Mouse (Mus musculus) Muller cell, postnatal 12 days (primary cell): ENCODE measurements around the gene F11r.
"Not testable (repeated sequence)": the region's sequence is repeated elsewhere in the genome, so short reads cannot be mapped to it uniquely, and the experiment has no call there.

ENCODE experiments used
- DNase-seq: peaks from one replicate; pipeline ENCODE4 v3.0.0-alpha.2; 2015; ENCODE audit errors: inconsistent ontology term

The F11r gene

DNA sequence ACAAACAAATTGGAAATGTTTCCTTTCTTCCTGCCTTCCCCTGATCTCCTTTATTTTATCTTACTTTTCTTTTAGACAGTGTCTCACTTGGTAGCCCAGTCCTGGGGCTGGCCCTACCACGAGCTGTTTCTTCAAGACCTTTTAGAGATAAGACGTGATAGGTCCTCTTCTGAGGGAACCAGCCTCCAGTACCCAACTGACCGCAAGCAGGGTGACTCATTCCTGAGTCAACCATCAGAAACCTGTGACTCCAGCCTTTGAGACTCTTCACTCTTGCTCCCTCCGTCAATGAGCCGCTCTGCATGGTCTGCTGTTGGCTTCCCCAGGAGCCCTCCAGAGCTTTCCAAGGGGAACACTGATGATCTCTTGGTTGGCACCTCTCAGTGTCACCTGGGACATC is 33.6 kb downstream of the F11r start:
- peak; percentile 30 for DNase-seq

DNA sequence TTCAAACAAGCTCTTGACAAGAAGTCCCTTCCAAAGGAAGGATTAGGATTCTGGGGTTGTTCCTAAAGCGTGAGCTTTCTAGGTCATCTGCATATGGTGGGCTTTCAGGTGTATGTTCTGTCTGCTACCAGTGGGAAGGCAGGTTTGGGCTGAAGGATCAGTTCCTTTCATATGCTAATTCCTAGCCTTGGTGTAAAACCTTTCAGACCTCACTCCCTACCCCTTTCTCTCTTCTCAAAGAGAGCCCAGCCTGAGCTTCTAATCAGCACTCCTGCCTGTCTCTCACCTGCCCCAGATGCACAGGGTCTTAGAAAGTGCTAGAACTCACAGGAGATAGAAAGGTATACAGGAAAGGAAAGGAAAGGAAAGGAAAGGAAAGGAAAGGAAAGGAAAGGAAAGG is 34.1 kb downstream of the F11r start:
- no peak for DNase-seq

DNA sequence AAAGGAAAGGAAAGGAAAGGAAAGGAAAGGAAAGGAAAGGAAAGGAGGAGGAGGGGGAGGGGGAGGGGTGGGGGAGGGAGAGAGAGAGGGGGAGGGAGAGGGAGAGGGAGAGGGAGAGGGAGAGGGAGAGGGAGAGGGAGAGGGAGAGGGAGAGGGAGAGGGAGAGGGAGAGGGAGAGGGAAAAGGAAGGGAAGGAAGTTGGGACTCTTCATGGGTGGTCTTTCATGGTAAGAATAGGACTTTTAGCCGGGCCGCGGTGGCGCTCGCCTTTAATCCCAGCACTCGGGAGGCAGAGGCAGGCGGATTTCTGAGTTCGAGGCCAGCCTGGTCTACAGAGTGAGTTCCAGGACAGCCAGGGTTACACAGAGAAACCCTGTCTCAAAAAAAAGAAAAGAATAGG is 34.6 kb downstream of the F11r start:
- DNase-seq: not testable (repeated sequence)

DNA sequence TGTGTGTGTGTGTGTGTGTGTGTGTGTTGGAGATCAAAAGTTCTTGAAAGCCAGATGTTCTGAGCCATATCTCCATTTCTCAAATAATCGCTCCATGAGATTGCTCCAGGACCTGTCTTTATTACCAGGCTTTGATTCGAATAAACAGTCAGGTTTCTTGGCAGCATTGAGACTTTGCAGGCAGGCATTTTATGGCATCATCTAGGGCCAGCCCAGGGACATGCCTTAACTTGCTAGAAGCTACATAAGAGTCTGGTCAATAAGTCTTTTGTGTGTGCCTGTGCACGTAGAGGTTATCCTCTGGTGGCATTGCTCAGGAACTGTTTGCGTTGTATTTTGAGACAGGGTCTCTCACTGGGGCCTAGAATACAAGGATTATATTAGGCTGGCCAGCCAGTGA is 36.2 kb downstream of the F11r start:
- no peak for DNase-seq

DNA sequence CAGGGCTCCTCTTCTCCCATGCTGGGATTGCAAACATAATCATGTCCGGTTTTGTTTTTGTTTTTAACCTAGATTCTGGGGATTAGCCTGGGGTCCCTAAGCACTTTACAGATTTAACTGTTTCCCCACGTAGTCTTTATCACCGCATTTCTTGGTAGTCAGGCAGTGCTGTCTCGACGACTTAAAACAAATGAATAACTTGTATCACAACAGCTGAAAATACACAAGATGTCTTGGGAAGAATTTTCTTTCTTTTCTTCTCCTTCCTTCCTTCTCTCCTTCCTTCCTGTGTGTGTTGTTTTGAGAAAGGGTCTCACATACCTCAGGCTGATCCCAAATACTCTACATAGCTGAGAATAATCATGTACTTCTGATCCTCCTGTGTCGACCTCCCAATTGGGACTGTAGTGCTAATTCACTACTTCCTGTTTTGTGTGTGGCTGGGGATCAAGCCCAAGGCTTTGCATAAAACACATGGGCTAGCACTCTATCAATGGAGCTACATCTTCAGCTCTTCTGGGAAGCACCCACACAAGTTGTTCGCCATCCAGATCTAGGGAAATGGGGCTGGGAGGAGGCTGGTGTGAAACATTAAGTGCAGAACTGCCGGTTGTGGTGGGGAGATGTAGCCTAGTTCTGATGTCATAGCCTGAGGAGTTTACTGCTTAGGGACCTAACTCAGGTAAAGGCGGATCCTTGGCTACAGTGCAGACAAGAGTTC is 36.7 kb downstream of the F11r start:
- DNase-seq: no peak

DNA sequence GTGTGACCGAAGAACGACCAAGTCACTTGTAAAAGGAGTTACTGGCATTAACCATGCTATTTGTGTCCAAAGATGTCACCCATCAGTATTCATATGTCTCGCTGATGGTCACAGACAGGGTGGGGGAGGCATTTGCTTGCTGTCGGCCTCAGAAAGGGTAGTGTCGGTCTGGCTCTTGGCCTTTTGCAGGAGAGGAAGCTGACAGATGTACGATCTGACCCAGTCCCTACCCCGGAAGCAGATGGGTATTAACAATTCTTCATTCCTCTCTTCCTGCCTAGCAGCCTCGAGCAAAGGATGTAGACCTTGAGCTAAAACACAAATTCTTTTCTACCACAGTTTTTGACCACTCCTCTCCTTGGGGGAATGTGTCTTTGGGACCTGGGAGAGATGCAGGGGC is 39.8 kb downstream of the F11r start:
- no peak for DNase-seq

DNA sequence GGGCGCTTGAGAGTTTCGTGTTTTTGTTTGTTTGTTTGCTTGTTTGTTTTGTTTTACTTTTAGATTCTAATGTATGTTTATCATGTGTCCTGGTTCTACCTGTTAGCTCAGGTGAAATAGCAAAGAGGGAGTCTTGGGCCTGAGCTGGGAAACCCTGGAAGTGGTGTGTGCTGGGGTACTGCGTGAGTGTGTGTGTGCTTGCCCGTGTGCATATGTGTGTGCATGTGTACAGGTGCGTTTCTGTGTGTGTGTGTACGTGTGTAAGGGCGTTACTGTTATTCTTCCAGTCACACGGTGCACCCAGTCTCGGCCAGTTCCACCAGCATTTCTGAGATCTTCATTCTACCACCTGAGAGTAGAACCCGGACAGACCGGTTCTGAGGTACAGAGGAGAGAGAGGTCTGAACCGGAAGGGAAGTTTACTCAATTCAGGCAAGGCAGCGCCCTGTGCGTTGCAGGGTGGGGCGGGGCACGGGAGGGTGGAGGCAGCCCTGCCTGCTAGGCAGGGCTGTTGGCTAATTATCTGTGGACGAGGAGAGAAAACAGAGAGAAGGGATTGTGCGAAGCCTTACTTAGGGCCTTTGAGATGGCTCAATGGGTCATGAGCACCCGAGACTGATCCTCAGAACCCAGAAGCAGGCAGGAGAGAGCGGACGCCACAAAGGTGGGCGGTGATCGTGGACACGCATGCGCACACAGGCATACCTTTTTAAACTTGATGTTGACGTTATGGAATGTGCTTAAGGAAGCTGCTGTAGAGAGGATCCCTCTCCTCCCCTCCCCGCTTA is 40.6 kb downstream of the F11r start:
- DNase-seq: no peak

DNA sequence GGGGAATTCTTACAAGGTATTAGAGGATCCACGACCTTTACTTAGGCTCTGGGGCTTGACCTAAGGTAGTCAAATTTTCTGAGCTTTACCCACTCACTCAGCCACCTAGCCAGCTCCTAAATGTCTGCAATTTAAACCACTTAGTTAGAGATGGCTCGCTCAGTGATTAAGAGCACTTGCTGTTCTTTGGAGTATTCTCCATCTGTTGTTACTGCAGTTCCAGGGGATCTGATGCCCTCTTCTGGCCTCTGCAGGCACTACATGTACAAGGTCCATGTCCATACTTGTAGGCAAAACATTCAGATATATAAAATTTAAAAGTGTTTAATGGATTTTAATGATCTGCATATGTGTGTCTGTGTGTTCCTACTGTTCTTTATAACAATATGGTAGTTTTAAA is 41.6 kb downstream of the F11r start:
- DNase-seq: peak; percentile 36

DNA sequence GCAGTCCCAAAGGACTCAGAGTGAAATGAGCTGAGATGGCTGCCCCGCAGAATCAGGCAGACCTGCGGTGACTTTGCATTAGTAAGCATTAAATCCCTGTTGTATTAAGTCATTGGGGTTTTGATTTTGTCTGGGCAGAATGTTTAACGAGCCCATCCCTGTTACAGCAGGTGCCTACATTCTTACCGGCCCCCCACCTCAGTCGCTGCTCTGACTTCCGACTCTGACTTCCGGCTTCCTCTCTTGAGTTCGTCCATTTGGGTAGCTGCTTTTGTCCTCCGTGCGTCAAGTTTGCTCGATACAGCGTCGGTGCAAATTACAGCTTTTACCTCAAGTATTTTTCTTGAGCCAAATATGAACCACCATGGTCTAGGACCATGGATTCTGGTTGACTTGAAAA is 56.9 kb downstream of the F11r start:
- DNase-seq: no peak

DNA sequence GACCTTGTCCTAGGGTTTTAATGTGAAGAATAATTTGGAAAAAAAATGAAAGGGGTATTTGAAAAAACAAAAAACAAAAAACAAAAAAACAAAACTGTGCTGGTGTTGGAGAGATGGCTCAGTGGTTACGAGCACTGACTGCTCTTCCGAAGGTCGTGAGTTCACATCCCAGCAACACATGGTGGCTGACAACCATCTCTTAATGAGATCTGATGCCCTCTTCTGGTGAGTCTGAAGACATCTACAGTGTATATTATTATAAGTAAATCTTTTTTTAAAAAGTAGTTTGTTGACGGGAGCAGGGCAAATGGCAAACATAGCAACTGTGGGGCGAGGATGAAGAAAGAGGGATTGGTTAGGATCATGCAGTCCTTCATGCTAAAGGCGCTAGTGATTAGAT is 58.0 kb downstream of the F11r start:
- no peak for DNase-seq

DNA sequence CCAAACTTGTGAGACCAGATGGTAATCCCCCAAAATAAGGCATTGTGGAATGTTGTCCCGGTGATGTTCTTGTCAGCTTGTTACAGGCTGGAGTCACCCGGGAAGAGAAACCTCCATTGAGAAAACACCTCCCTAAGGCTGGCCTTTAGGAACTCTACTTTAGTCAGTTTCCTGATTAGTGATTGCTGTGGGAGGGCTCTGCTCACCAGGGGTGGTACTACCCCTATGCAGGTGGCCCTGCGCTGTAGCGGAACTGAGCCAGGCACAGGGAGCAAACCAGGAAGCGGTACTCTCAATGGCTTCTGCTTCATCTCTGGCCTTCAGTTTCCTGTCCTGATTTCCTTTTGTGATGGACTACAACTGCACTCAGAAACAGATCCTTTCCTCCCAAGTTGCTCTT is 62.5 kb downstream of the F11r start:
- no peak for DNase-seq

DNA sequence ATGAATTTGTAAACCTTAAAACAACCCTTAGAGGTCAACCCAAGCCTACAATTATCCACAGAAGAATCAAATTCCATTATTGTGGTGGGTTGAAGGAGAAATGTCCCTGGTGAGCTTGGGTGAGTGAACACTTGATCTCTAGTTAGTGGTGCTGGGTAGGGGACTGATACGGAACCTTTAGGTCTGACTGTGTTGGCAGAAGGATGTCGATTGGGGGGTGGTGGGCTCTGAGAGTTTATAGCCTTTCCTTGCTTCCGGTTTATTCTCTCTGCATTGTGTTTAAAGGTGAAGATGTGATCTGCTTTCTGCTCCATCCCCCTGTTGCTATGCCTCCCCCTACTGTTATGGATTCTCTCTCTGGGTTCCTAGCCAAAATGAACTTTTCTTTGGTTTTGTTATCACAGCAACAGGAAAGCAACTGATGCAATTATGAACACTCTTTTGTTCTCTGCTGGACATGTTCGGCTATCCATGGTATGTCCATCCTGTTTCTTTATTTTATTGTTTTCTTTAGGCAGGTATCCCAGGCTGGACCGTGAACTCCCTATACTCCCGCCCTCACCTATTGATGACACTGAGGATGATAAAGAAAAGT is 63.8 kb downstream of the F11r start:
- DNase-seq: no peak

DNA sequence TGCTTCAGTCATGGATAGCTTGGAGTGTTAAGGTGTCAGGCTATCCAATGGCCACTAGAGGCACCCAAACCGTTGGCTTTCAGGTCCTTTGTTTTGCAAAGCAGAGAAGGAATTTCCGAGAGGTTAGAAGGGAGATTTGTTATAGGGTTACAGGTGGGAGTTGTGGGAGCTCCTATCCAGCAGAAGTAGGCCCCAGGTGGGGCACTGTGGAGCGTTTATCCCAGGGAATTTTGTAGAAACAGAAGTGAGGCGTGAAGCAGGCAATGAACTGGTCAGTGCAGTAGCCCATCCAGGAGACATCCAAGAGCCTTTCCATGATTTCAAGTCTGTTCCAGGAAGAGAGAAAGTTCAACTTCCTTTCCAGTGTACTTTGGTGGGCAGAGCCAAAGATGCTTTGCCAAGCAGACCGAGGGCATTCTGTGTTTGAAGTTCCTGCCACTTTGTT is 64.3 kb downstream of the F11r start:
- DNase-seq: peak; percentile 77

DNA sequence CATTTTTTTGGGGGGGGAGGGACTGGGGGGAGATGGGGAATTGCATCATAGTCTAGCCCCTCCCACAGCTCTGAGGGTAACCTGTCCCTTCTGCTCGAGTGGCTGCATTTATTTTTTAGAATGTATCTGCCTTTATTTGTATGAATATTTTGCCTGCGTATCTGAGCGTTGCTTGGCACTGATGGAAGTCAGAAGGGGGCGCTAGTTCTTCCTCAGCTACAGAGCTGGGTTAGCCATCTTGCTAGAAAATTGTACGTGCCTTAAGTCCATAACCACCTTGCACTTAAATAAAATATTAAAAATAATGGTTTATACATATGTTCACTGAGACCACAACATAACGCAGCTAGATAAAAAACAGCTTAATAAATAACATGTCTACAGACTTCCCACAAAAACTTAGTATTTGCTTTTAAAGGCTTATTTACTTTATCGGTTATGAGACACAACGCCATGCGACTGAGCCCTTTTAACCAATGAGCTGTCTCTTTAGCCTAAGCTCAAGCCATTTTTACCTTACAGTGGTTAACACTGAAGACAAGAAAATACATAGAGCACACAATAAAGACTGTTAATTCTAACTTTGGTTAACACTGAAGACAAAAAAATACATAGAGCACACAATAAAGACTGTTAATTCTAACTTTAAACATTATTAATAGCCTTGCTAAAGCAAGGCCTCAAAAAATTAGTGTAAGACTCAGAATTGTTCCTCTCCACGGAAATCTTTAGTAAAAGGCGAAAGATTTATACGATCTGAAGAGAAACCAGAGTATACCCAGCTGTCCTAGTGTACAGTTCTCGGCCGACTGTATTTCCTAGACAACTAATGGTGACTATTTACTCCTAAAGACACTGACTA is 65.3 kb downstream of the F11r start:
- DNase-seq: peak; percentile 97

DNA sequence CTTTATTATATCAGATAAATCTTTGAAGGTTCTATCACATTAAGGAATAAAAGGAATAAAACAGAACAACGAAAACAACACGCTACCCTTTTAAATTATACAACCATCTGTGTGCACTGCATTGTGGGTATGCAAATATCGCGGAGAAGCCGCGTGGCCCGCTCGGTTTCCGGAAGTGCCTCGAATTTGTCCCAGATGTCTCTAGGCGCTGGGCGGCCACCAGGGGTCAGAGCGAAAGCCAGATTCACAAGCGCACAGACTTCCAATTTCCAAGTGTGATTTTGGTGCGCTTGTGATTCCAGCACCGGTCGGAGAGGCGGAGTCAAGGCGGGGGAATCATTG is 65.9 kb downstream of the F11r start, which contains the start of gene Alyref2:
Alyref2 (plus strand) TSS at position 229 of the 342 bp plus-strand sequence.
- DNase-seq: peak; percentile 97

DNA sequence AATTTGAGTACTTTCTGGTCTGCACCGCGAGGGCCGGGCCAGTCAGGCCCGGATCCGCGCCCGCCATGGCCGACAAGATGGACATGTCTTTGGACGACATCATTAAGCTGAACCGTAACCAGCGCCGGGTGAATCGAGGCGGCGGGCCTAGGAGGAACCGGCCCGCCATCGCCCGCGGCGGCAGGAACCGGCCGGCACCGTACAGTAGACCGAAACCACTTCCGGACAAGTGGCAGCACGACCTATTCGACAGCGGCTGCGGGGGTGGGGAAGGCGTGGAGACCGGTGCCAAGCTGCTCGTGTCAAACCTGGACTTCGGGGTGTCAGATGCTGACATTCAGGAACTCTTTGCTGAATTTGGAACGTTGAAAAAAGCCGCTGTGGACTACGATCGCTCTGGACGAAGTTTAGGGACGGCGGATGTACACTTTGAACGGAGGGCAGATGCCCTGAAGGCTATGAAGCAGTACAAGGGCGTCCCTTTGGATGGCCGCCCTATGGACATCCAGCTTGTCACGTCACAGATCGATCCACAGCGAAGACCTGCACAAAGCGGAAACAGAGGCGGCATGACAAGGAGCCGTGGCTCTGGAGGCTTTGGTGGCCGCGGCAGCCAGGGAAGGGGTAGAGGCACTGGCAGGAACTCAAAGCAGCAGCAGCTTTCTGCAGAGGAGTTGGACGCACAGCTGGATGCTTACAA is 66.4 kb downstream of the F11r start:
- DNase-seq: no peak

DNA sequence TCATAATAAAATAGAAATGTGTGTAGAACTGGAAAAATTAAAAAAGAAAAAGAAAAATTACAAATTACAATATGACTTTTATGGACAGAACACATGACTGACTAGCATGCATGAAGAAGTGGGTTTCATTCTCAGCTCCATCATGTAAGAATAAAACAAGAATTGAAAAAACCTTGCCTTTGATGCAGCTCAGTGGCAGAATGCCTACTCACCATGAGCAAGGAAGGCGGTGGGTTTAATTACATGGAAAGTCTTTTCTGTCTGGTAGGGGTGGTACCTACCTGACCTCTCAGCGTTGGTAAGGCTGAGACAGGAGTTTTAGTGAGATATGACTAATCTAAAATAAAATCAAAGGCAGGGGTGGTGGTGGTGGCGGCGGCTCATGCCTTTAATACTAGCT is 67.3 kb downstream of the F11r start:
- no peak for DNase-seq

DNA sequence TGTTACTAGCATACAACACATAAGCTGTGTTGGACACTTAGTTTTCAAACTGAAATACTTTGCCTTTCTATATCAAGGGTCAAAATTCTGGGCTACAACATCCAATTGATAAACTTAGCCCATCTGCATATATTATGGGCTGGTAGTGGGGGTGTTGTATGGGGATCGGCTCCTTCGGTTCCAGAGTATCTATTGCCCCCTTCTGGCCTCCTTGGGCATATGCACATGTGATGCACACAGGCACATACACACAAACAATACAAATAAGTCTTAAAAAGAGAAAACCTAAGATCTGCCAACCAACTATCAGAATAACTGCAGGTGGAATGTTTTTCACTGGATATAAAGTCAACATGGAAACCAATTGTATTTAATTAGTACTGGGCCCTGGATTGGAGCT is 75.9 kb downstream of the F11r start:
- DNase-seq: no peak

DNA sequence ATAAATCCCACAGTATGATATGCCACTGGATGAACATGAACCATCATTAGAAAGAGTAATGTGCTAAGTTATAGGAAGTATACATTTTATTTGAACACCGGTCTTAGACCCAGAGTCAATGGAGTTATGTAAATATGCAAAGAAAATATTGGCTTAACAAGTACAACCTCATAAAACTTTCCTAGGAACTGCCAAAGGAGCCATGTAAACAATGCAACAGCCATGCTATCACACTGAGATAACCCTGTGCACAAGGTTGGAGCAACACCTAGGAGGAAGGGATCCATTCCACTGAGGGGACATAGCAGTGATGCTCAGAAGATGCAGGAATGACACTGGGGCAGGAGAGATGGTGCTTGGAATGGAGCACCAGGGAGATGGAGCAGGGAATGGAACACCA is 76.4 kb downstream of the F11r start:
- no peak for DNase-seq
